Mouse (Mus musculus): ENCODE data around the gene Ceacam10. TPM values are rescaled to one million over a fixed set of nuclear protein-coding genes. Genes with fewer than 3 reads are reported as not detected.

Gene Ceacam10
- polyA plus RNA-seq (2012; rRNA removed; ENCODE audit: low replicate concordance), result 0.19 and 0.30 TPM in 2 replicates

GRCm38 (mm10) chr7:24776918-24777317, at the start of gene Ceacam10:
TSS of gene Ceacam10 (plus strand) at chr7:24777206.

GRCm38 (mm10) chr7:24760211-24760610, 16.8 kb upstream of the Ceacam10 start, which contains the start of gene Cd177:
TSS of gene Cd177 (minus strand) at chr7:24760311.

Other genes with a start within 250 kb of the Ceacam10 start
- 19.0 and 20.6 TPM in 2 replicates for gene Irgq, start 246.5 kb upstream of the Ceacam10 start, polyA plus RNA-seq (2012; rRNA removed; ENCODE audit: low replicate concordance)
- gene Pinlyp, start 231.1 kb upstream of the Ceacam10 start, polyA plus RNA-seq (2012; rRNA removed; ENCODE audit: low replicate concordance), result 0.23 and 0.34 TPM in 2 replicates
- gene Xrcc1, start 230.9 kb upstream of the Ceacam10 start, polyA plus RNA-seq (2012; rRNA removed; ENCODE audit: low replicate concordance), result 40.5 and 54.7 TPM in 2 replicates
- gene Ethe1, start 189.7 kb upstream of the Ceacam10 start, polyA plus RNA-seq (2012; rRNA removed; ENCODE audit: low replicate concordance), result 25.3 and 33.7 TPM in 2 replicates
- gene Zfp575, start 189.6 kb upstream of the Ceacam10 start, polyA plus RNA-seq (2012; rRNA removed; ENCODE audit: low replicate concordance), result 0.22 and 0.80 TPM in 2 replicates
- 3.0 and 6.6 TPM in 2 replicates for gene Phldb3, start 166.4 kb upstream of the Ceacam10 start, polyA plus RNA-seq (2012; rRNA removed; ENCODE audit: low replicate concordance)
- 7.3 and 8.8 TPM in 2 replicates for gene Lypd3, start 140.7 kb upstream of the Ceacam10 start, polyA plus RNA-seq (2012; rRNA removed; ENCODE audit: low replicate concordance)
- not detected in 2 replicates for gene Tex101, start 100.5 kb upstream of the Ceacam10 start, polyA plus RNA-seq (2012; rRNA removed; ENCODE audit: low replicate concordance)
- gene BC049730, start 68.0 kb upstream of the Ceacam10 start, polyA plus RNA-seq (2012; rRNA removed; ENCODE audit: low replicate concordance), result not detected in 2 replicates
- gene Gm4763, start 50.3 kb upstream of the Ceacam10 start, polyA plus RNA-seq (2012; rRNA removed; ENCODE audit: low replicate concordance), result not detected in 2 replicates
- gene Cd177, start 16.9 kb upstream of the Ceacam10 start, polyA plus RNA-seq (2012; rRNA removed; ENCODE audit: low replicate concordance), result 0.41 and 0.66 TPM in 2 replicates
- 2.9 and 4.6 TPM in 2 replicates for gene Gm9844, start 85.0 kb downstream of the Ceacam10 start, polyA plus RNA-seq (2012; rRNA removed; ENCODE audit: low replicate concordance)
- gene Lypd4, start 92.7 kb downstream of the Ceacam10 start, polyA plus RNA-seq (2012; rRNA removed; ENCODE audit: low replicate concordance), result 0.23 TPM in 1 of 2 replicates, not detected in the other
- 0.09 TPM in 1 of 2 replicates, not detected in the other for gene Dmrtc2, start 92.9 kb downstream of the Ceacam10 start, polyA plus RNA-seq (2012; rRNA removed; ENCODE audit: low replicate concordance)
- gene Rps19, start 107.2 kb downstream of the Ceacam10 start, polyA plus RNA-seq (2012; rRNA removed; ENCODE audit: low replicate concordance), result 631 and 672 TPM in 2 replicates
- 227 and 413 TPM in 2 replicates for gene Cd79a, start 120.2 kb downstream of the Ceacam10 start, polyA plus RNA-seq (2012; rRNA removed; ENCODE audit: low replicate concordance)
- gene Arhgef1, start 125.7 kb downstream of the Ceacam10 start, polyA plus RNA-seq (2012; rRNA removed; ENCODE audit: low replicate concordance), result 431 and 893 TPM in 2 replicates
- not detected in 2 replicates for gene Gm4881, start 167.3 kb downstream of the Ceacam10 start, polyA plus RNA-seq (2012; rRNA removed; ENCODE audit: low replicate concordance)
- gene Rabac1, start 195.5 kb downstream of the Ceacam10 start, polyA plus RNA-seq (2012; rRNA removed; ENCODE audit: low replicate concordance), result 616 and 766 TPM in 2 replicates
- 17.6 and 20.0 TPM in 2 replicates for gene Atp1a3, start 228.8 kb downstream of the Ceacam10 start, polyA plus RNA-seq (2012; rRNA removed; ENCODE audit: low replicate concordance)

Data from mammary gland, adult 2 months (tissue).